Mouse (Mus musculus) lung, postnatal 10 days (tissue): ENCODE results near the gene Gpkow.

Source experiments
- DNase-seq: peaks from one replicate; pipeline ENCODE4 v3.0.0; 2021

Gene Gpkow

GRCm38 (mm10) chrX:7696954-7697381 lies at the start of gene Gpkow:
TSS of gene Gpkow (plus strand) at chrX:7697131.
- peak; percentile 91 for DNase-seq

GRCm38 (mm10) chrX:7648671-7649304 lies 48.1 kb upstream of the Gpkow start:
- DNase-seq, result peak; percentile 91

- peak; percentile 78 for DNase-seq
These were observed 39.7 kb upstream of the Gpkow start, which contains the start of gene Prickle3 for GRCm38 (mm10) chrX:7657221-7657639. TSS of gene Prickle3 (plus strand) at chrX:7657260.

- peak; percentile 80 for DNase-seq
These were observed 38.7 kb upstream of the Gpkow start for GRCm38 (mm10) chrX:7658031-7658784.

- no peak for DNase-seq
These were observed 37.9 kb upstream of the Gpkow start for GRCm38 (mm10) chrX:7658785-7659589.

GRCm38 (mm10) chrX:7661086-7661485 lies 35.8 kb upstream of the Gpkow start:
- DNase-seq, result no peak

- no peak for DNase-seq
These were observed 34.0 kb upstream of the Gpkow start for GRCm38 (mm10) chrX:7662936-7663335.

- DNase-seq, result no peak
These were observed 32.1 kb upstream of the Gpkow start for GRCm38 (mm10) chrX:7664791-7665190.

GRCm38 (mm10) chrX:7665739-7666502 lies 31.0 kb upstream of the Gpkow start:
- no peak for DNase-seq

GRCm38 (mm10) chrX:7670390-7670881 lies 26.5 kb upstream of the Gpkow start:
- DNase-seq, result peak; percentile 81

GRCm38 (mm10) chrX:7670921-7671623 lies 25.9 kb upstream of the Gpkow start, which contains the start of gene Plp2:
TSS of gene Plp2 (minus strand) at chrX:7671390.
- peak; percentile 39 for DNase-seq

- DNase-seq, result peak; percentile 31
These were observed 24.2 kb upstream of the Gpkow start for GRCm38 (mm10) chrX:7672739-7673138.

- DNase-seq, result peak; percentile 43
These were observed 23.2 kb upstream of the Gpkow start for GRCm38 (mm10) chrX:7673578-7674281.

- peak; percentile 22 for DNase-seq
These were observed 22.5 kb upstream of the Gpkow start for GRCm38 (mm10) chrX:7674284-7675000.

- DNase-seq, result no peak
These were observed 21.9 kb upstream of the Gpkow start for GRCm38 (mm10) chrX:7675001-7675380.

GRCm38 (mm10) chrX:7678986-7679385 lies 17.9 kb upstream of the Gpkow start:
- DNase-seq, result no peak

- peak; percentile 94 for DNase-seq
These were observed 17.4 kb upstream of the Gpkow start for GRCm38 (mm10) chrX:7679405-7680056.

GRCm38 (mm10) chrX:7680057-7680412 lies 16.9 kb upstream of the Gpkow start:
- DNase-seq, result no peak

GRCm38 (mm10) chrX:7680864-7681263 lies 16.1 kb upstream of the Gpkow start, which contains the start of gene Magix:
TSS of gene Magix (minus strand) at chrX:7681251.
- DNase-seq, result peak; percentile 12

- no peak for DNase-seq
These were observed 8.6 kb upstream of the Gpkow start for GRCm38 (mm10) chrX:7688321-7688720.
